Mouse (Mus musculus) adrenal gland, adult (tissue): ENCODE measurements around the gene Hes3.

Experiments used
- DNase-seq, 2 experiments: peaks; one replicate each; pipeline ENCODE4 v3.0.0; 2022 to 2023; ENCODE audit warnings: low spot score in 1 of 2; ENCODE audit not compliant: inconsistent age in 2 of 2

Hes3 gene

DNA sequence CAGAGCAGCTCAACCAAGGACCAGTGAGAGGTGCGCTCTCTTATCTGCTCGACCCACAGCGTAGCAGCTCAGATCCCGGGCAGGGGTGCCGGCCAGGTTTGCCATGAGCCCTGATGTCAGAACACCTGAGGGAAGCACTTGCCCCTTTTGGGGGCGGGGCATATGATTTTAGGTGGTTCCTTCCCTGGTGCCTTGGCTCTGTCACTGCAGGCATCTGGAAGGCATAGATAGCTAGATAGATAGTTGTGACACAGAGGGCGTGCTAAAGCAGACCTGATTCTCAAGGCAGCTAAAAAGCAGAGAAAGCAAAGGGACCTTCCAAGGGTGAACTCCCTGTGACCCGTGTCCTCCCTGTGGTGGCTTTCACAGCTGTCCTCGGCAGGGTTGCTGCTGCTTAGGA lies 28.4 kb downstream of the Hes3 start:
- no peak for DNase-seq

DNA sequence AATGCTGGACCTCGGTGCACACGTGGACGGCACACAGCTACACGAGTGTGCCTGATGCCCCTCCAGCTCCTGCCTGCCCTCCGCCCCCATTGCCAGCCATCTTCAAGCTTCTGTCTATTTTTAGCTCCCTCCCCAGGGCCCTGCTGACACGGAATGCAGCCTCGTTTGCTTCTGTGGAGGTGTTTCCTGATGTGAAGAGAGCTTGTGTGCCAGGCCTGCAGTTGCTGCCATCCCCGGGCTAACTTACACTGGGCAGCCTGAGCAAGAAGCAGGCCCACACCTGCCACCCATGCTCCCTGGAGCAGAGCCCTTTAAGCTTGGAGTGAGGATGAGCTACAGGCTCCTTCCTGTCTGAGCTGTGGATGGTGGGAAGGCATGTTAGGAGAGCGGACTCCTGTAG lies 29.3 kb downstream of the Hes3 start:
- no peak for DNase-seq

DNA sequence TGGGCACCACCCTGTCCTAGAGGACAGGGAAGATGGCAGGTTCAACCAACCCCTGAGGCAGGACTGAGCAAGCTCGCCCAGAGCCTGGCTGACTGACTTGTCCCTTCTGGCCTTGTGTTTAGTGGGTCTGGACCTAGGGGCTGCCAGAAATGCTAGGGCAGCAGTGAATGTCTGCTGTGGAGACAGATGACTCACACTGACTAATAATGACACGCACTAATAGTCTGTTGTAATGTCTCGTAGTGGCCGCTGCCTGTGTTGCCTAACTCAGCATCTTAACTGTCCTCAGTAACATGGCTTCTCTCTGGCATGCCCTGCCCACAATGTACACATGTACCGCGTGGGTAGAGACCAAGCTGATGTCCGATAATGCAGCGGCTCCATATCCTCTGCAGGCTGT lies 31.0 kb downstream of the Hes3 start:
- DNase-seq: peak; percentile 31 to 76

DNA sequence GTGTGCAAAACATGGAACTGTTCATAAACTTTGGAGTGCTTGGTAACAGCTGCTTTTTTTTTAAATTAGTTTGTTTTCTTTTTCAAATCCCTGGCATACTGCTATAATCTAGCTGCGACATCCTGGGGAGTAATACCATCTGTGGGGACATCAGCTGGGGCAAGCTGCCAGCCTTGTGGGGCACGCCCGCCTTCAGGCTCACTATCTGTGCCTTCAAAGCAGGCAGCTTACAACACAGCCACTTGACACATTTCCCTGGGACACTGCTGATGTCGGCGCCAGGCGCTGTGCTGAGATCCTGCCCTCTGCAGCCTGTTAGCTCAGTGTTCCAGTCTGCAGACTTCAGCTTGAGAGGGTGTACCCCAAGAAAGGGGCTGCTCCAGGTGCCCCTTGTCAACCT lies 34.4 kb downstream of the Hes3 start:
- peak in 1 of 2 experiments; percentile 62 for DNase-seq

DNA sequence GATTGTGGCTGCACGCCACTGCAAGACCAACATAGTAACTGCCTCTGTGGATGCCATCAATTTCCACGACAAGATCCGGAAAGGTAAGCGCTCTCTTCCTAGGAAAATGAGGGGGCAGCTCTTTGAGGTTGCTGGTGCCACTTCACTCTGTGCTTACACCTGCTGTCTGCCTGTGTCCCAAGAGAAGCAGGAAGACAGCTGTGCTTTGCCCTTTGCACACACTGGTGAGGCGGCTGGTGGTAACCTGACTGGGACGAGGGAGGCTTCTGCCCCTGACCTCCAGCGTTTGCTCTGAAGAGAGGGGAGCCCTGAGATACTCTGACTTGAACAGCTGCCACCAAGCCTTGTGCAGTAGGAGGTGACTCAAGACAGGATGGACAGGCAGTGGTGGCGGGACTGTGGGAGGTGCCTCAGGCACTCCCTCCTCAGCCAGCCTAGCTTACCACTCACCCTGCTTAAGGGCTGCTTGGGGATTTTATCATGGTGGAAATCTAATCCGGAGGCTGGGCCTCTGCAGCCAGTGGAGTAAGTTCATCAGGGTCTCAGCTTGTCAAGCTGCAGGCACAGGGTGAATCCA lies 38.2 kb downstream of the Hes3 start:
- peak; percentile 27 to 81 for DNase-seq

DNA sequence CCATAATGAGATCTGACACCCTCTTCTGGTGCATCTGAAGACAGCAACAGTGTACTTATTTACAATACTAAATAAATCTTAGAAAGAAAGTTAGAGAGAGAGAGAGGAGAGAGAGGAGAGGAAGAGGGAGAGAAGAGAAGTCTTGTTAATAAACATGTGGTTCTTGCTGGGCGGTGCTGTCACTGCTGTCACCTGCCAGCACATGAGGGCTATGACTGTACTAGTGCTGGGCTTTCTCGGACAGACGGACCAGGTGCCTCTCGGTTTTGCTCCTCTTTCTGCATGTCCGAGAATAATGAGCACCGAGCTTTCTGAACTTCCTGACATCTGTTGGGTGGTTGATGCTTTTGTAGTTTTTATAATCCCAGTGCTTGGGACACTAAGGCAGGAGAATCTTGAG lies 40.8 kb downstream of the Hes3 start:
- DNase-seq: no peak

DNA sequence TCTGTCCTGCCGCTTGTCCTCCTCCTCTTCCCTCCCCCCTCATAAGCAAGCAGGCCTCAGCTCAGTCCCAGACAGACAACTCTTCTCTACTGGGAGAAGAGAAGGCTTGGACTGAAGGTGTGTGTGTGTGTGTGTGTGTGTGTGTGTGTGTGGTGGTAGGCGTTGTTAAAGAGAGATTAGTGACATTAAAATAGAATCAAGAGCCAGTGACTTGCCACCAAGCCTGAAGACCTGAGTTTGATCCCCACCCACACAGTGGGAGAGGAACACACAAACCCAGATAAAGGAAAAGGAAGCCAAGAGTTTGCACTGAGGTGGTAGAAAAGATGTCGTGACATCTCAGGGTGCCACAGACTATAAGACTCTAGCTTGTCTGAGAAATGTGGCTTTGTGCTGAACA lies 44.3 kb downstream of the Hes3 start:
- no peak for DNase-seq

DNA sequence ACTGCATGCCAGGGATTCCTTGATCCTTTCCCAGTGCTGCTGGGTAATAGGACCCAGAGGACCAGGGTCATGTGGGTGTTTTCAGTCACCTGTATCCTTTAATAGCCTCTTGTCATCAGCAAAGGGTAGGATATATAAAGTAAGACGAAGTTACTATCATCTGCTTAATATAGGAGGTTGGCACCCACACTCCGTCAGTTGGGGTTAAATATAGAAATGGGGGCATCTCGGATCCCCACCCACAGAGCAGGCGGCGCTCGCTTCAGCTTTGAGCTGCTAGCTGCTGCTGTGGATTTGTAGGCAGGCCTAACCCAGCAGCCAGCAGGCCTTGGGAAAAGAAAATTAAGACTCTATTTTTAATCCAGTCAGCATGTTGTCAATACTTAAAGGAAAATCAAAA lies 45.5 kb downstream of the Hes3 start:
- no peak for DNase-seq

DNA sequence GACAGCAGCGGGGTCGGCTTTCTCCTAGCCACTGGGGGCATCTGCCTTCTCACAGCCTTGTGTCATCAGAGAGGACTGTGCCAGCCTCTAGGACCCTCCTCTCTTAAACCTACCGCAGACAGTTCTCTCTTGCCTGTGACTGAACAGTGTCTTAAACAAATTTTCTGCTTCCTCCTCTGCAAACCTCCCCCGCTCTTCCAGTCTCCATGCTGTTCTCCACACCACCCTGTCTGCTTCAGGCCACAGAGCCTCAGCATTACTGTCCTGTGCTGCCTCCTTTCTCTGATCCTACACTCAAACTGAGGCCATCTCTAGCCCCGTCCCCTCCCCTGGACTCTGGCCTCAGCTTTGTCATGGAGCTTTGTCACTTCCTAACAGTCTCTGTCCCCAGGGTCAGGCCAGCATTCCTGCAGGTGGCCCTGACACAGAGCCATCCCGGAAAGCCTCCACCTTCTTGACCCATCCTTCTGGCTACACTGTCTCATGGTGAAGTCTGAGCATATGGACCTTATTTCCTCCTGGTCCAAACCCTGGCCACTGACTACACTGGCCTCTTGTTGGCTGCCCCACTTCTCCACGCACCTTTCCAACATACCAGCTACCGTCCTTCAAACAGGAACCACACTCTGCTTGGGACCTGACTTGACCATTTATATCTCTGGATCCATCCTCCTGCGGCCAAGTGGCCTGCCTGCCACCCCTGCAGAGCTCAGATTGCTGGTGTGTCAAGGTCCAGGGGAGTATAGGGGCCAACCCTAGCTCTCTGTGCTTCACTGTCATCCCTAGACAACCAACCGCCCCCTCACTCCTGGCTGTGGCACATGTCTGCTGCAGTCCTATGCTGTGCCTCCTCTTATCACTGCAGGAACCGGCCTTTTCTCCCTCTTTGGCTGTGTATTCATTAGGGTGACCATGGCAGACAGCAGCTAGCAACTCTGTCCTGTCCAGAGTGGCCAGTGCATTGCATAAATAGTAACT lies 46.6 kb downstream of the Hes3 start:
- DNase-seq: no peak

DNA sequence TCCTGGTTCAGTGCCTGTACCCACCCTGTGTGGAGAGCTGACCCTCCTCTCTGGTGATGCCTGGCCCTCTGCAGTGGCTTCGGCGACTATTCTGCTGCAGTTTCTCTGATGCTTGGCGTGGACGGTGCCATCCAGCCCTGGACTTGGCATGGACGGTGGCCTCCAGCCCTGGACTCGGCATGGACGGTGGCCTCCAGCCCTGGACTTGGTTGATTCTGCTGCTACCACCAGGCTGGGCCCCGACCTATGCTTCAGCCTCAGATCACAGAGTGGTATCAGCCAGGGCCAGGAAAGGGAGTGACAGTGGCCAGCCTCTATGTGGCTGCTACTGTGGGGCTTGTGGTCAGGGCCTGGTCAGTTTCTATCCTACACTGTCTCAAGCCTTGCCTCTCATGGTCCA lies 47.5 kb downstream of the Hes3 start:
- DNase-seq: no peak

DNA sequence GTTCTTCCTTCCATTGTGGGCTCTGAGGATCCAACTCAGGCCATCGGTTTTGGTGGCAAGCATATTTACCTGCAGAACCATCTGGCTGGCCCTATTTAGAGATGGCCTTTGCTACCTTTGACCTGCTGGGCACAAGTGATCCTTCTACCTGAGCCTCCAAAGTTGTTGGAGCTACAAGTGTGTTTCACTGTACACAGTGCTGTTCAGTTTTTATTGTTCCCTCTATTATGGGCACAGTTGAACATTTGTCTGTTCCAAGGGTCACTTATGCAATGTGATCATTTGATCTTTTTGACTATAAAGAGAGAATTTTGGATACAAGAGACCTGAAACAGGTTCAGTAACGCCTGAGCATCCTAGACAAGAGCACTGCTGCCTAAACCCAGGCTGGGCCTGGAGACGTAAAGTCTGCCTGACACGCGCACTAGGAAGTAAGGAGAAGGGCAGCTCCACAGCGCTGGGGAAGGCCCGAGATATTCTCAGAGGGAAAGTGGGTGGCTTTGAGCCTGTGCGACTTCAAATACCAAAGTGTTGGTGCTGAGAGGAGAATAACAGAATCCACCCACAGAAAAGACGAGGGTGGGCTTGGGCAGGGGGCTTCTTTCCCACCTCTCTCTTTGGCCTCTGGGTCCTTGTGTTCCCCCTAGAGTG lies 48.1 kb downstream of the Hes3 start:
- DNase-seq: no peak

DNA sequence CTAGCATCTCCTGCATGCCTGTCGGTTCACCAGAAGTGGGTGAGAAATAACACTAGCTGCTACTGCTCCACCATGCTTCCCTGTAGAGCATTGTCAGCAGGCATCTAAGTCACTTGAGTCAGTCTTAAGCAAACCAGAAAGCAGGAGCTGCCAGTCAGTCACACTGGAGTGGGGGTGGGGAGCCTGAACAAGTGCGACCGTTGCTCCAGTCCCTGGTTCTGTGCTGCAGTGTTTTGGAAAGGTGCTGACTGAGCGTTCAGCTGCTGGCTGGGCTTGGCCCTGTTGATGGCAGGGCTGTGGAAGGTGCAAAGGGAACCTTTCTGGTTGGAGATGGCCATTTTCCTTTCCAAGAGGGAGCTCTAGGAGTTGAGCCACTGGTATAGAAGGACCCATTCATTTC lies 51.5 kb downstream of the Hes3 start:
- DNase-seq: no peak
